Mouse (Mus musculus): ENCODE data around the gene Cpsf4l. TPM values are rescaled to one million over a fixed set of nuclear protein-coding genes. Genes with fewer than 3 reads are reported as not detected.

Cpsf4l gene
- total and polyA plus RNA-seq, 3 experiments, result 0.46 to 1.2 TPM; not detected in 1

Other genes with a start within 250 kb of the Cpsf4l start
- gene Sstr2, start 90.7 kb downstream of the Cpsf4l start, total RNA-seq (2021), result 1 to 10 TPM; 3.2 to 4.7 TPM
- gene Sstr2, start 90.7 kb downstream of the Cpsf4l start, polyA plus RNA-seq (2012; rRNA removed), result 2.4 and 2.5 TPM in 2 replicates
- 10 to 100 TPM; 37.8 to 48.0 TPM for gene Cog1, start 60.8 kb downstream of the Cpsf4l start, total RNA-seq (2021)
- 57.8 and 60.2 TPM in 2 replicates for gene Cog1, start 60.8 kb downstream of the Cpsf4l start, polyA plus RNA-seq (2012; rRNA removed)
- gene Slc39a11, start 59.9 kb downstream of the Cpsf4l start, total RNA-seq (2021), result 10 to 100 TPM; 22.9 to 34.4 TPM
- gene Slc39a11, start 59.9 kb downstream of the Cpsf4l start, polyA plus RNA-seq (2012; rRNA removed), result 31.5 and 32.1 TPM in 2 replicates
- gene Fam104a, start 25.9 kb downstream of the Cpsf4l start, total RNA-seq (2021), result 10 to 100 TPM; 34.4 to 35.9 TPM
- 52.0 and 52.3 TPM in 2 replicates for gene Fam104a, start 25.9 kb downstream of the Cpsf4l start, polyA plus RNA-seq (2012; rRNA removed)
- gene D11Wsu47e, start 25.6 kb downstream of the Cpsf4l start, total RNA-seq (2021), result 10 to 100 TPM; 13.4 to 17.8 TPM
- gene D11Wsu47e, start 25.6 kb downstream of the Cpsf4l start, polyA plus RNA-seq (2012; rRNA removed), result 3.2 and 4.0 TPM in 2 replicates
- gene Cdc42ep4, start 41.9 kb upstream of the Cpsf4l start, total RNA-seq (2021), result 100 to 1,000 TPM in 1 of 2 experiments, 10 to 100 TPM in 1; 96.8 to 142 TPM
- gene Cdc42ep4, start 41.9 kb upstream of the Cpsf4l start, polyA plus RNA-seq (2012; rRNA removed), result 155 and 228 TPM in 2 replicates

Data from adrenal gland, adult 2 months (tissue).